Mouse (Mus musculus) brain, adult 10 weeks (tissue): ENCODE data around the gene Gtf2h3. TPM values are rescaled to one million over a fixed set of nuclear protein-coding genes. Genes with fewer than 3 reads are reported as not detected.

Experiments
- polyA plus RNA-seq: library from polyadenylated mRNA; stranded (reverse); fragments of 350-450 nt; fragmentation: Illumina TruSeq; extraction: RNeasy Lipid Tissue Mini Kit (QIAGEN cat#74804); gene quantifications from one replicate; pipeline ENCODE4 v1.2.3, GENCODE M21; 2015; ENCODE audit warnings: low read depth, low replicate concordance

The Gtf2h3 gene
- 29.6 TPM for polyA plus RNA-seq

DNA sequence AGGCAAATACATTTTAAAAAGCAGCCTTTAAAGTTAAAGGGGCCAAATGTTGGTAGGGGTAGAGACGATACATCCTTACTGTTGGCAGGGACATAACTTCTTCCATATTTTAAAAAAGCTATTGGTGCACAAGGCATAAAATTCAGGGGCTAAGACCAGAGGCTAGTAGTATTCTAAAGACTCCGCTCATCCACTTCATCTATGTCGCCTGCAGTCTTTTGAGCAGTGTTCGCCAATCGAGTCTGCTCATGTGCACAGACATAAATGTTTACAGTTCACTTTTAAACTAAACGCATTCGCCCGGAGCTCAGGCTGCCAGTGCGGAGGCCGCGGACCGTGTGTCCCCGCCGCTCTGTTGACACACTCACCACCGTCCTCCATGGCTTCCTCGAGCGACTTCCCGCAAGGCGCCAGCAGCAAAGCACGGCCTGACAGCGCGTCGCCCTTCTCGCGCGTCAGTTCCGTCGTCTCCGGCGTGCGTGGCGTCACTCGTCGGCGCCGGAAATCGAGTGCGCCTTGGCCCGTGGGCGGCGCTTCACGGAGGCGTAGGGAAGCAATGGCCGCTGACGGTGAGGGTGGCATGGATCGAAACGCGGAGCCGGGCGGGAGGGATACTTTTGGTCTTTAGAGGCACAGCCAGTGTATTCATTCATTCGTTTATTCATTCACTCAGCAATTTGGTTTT, at the start of gene Gtf2h3, which contains the start of gene Eif2b1:
TSS of gene Gtf2h3 (plus strand) at position 508 of the 685 bp plus-strand sequence.
TSS of gene Eif2b1 (minus strand) at position 499 of the 685 bp plus-strand sequence.

GRCm38 (mm10) chr5:124530655-124531582, 48.0 kb upstream of the Gtf2h3 start, which contains the start of gene Rilpl1:
Gene Rilpl1 (minus strand): TSS chr5:124531391.

GRCm38 (mm10) chr5:124540383-124540786, 38.6 kb upstream of the Gtf2h3 start, which contains the start of gene Tmed2:
Gene Tmed2 (plus strand): TSS chr5:124540695.

DNA sequence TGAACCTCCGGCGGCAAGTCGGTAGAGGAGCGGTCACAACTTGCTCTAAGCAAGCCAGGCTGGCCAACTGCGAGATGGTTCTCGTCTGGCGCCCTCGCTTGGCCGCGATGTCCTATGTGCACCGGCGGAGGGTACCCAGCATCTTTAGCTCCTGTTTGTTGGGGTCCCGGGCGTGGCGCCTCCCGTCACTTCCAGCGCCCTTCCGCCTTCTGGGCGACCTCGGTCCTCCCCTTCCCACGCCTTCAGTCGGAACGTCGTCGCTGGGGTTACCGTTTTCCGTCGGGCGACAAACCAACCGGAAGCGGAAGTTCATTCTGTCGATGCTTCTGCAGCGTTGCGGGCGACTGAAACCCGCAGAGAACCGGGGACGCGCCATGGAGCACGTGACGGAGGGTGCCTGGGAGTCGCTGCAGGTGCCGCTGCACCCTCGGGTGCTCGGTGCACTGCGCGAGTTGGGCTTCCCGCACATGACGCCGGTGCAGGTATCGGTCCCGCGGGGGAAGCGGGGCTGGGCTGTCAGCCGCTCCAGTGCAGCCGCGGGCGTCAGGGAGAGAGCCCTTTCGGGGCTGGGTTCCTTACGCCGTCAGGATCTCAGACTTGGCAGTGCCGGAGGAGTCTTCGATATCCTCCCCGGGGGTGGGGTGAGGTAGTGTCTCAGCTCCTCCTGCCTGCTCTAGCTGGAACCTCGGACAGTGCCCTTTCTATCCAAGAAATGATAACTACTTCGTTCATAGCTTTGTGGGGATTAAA, 26.2 kb upstream of the Gtf2h3 start, which contains the start of gene Ddx55:
TSS of gene Ddx55 (plus strand) at position 307 of the 750 bp plus-strand sequence.

GRCm38 (mm10) chr5:124628448-124629363, 49.8 kb downstream of the Gtf2h3 start, which contains the start of gene Atp6v0a2:
Gene Atp6v0a2 (plus strand): TSS chr5:124628576.

Other genes starting within 250 kb of the Gtf2h3 start
- gene Cdk2ap1, start 216.1 kb upstream of the Gtf2h3 start, polyA plus RNA-seq = 189 TPM
- 53.6 TPM for gene Sbno1, start 153.1 kb upstream of the Gtf2h3 start, polyA plus RNA-seq
- gene Kmt5a, start 139.2 kb upstream of the Gtf2h3 start, polyA plus RNA-seq = 43.3 TPM
- gene Rilpl2, start 100.8 kb upstream of the Gtf2h3 start, polyA plus RNA-seq = 20.4 TPM
- 19.4 TPM for gene Snrnp35, start 96.0 kb upstream of the Gtf2h3 start, polyA plus RNA-seq
- 52.3 TPM for gene Rilpl1, start 47.7 kb upstream of the Gtf2h3 start, polyA plus RNA-seq
- gene Tmed2, start 38.4 kb upstream of the Gtf2h3 start, polyA plus RNA-seq = 193 TPM
- gene Ddx55, start 26.3 kb upstream of the Gtf2h3 start, polyA plus RNA-seq = 22.7 TPM
- 30.1 TPM for gene Eif2b1, start within 50 bp of the Gtf2h3 start, polyA plus RNA-seq
- gene Atp6v0a2, start 49.4 kb downstream of the Gtf2h3 start, polyA plus RNA-seq = 43.3 TPM
- gene Dnah10, start 145.9 kb downstream of the Gtf2h3 start, polyA plus RNA-seq = 0.61 TPM